Mouse (Mus musculus): Measurements from ENCODE around the gene Abtb1. TPM values are rescaled to one million over a fixed set of nuclear protein-coding genes. Genes with fewer than 3 reads are reported as not detected.

The Abtb1 gene
- polyA plus RNA-seq, 1 experiment from 2014 or later = 16.0 TPM

DNA sequence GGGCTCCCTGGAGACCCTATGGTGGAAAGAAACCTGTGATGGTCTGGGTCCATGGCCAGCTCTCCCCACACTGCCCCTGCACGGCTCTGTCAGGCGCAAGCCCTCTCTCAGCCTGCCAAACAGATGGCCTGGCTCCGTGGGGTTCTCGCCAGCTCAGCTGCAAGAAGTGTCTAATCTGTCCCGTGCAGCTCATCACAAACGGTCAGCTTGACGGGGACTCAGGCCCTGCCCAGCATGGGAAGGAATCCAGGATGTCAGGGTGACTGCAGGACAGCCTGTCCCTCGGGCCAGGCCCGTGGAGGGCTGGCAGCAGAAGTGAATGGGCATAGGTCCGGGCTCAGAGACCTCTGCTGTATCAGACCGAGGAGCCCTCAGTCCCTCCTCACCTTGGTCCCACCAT lies 19.9 kb downstream of the Abtb1 start:
- WGBS (ENCODE audit: insufficient replicate concordance) = 62% methylated on average over 11 of the region's 11 CpGs
- Histone ChIP-seq H3K4me2 (no peak overlapping the region), H3K4me1 (ENCODE audit: control insufficient read depth, insufficient read depth, low read length) (peaks cover 15% of the 10 kb centered on the region), H3K4me3 (ENCODE audit: low read depth, low read length) (no peak overlapping the region), H3K9me3 (replicated peaks; ENCODE audit: control insufficient read depth, low read length) (no peaks in the 10 kb centered on the region), H3K27me3 (ENCODE audit: control insufficient read depth, insufficient read depth, low read length) (no peaks in the 10 kb centered on the region), H3K27ac (ENCODE audit: low read depth, low read length) (no peak overlapping the region), H3K36me3 (ENCODE audit: control insufficient read depth, insufficient read depth, low read length) (no peaks in the 10 kb centered on the region), H3K9ac (ENCODE audit: low read depth, low read length) (no peak overlapping the region)
- ATAC-seq (replicated peaks; ENCODE audit: insufficient number of reproducible peaks, low FRiP score, low TSS enrichment) = no peak

DNA sequence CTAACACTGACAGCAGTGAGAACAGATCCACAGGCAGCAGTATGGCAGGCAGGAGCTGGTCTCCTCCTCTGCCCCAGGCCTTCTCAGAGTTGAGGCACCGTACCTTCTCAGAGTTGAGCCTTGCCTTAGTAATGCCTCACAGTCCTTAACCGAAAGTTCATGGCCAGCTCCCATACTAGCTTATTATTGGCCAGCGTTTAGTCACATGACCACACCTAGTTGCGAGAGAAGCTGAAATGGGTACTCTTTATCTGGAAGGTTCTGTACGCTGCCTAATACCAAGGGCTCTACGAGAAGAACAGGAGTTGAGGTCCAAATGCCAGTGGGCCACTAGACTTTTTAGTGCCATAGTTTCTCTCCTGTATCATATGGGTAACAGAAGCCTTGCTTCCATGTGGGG lies 20.5 kb downstream of the Abtb1 start:
- Histone ChIP-seq H3K27ac (ENCODE audit: low read depth, low read length) (no peak overlapping the region), H3K9me3 (replicated peaks; ENCODE audit: control insufficient read depth, low read length) (no peaks in the 10 kb centered on the region), H3K4me3 (ENCODE audit: low read depth, low read length) (no peak overlapping the region), H3K9ac (ENCODE audit: low read depth, low read length) (no peak overlapping the region), H3K4me2 (no peak overlapping the region), H3K27me3 (ENCODE audit: control insufficient read depth, insufficient read depth, low read length) (no peaks in the 10 kb centered on the region), H3K4me1 (ENCODE audit: control insufficient read depth, insufficient read depth, low read length) (peaks cover 10% of the 10 kb centered on the region), H3K36me3 (ENCODE audit: control insufficient read depth, insufficient read depth, low read length) (no peaks in the 10 kb centered on the region)
- 90% methylated on average over 6 of the region's 6 CpGs for WGBS (ENCODE audit: insufficient replicate concordance)
- no peak for ATAC-seq (replicated peaks; ENCODE audit: insufficient number of reproducible peaks, low FRiP score, low TSS enrichment)

DNA sequence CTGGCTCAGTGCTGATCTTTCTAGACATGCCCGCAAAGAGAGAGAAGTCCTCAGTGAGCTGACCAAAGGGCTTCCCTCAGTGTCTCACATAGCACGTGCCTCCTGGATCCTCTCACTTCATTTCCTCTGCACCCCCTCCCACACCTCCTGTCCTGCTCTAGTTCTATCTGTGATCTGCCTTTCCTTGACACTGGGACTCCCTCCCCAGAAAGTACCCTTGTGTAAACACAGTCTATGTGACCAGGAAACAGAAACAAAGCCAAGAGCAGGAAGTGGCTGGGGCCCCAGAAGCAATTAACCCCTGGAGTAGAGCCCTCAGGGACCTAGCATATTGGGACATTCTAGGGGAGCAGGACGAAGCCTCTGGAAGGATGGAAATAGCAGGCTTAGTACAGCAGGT lies 20.9 kb downstream of the Abtb1 start:
- Histone ChIP-seq H3K27ac (ENCODE audit: low read depth, low read length) (no peak overlapping the region), H3K9ac (ENCODE audit: low read depth, low read length) (no peak overlapping the region), H3K4me2 (no peak overlapping the region), H3K27me3 (ENCODE audit: control insufficient read depth, insufficient read depth, low read length) (no peaks in the 10 kb centered on the region), H3K4me3 (ENCODE audit: low read depth, low read length) (no peak overlapping the region), H3K4me1 (ENCODE audit: control insufficient read depth, insufficient read depth, low read length) (peaks cover 10% of the 10 kb centered on the region), H3K36me3 (ENCODE audit: control insufficient read depth, insufficient read depth, low read length) (no peaks in the 10 kb centered on the region), H3K9me3 (replicated peaks; ENCODE audit: control insufficient read depth, low read length) (no peaks in the 10 kb centered on the region)
- 29% methylated on average over 3 of the region's 3 CpGs for WGBS (ENCODE audit: insufficient replicate concordance)
- ATAC-seq (replicated peaks; ENCODE audit: insufficient number of reproducible peaks, low FRiP score, low TSS enrichment) = no peak

DNA sequence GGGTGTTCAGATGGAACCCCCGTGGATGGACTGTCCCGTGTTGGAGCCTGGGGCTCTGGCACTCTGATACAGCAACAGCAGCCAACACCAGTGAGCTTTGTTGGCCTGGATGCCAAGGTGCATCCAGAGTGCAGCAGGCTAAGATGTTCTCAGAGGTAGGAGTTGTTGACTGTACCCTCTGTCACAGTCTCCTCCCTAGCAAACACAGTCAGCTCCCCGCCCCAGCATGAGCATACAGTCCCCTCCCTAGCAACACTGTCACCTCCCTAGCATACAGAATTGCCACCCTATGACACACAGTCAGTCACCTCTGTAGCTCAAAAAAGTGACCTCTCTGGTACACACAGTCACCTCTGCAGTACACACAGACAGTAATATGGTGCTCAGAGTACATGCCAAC lies 24.9 kb downstream of the Abtb1 start:
- no peaks in the 10 kb centered on the region for H3K36me3 ChIP-seq (ENCODE audit: control insufficient read depth, insufficient read depth, low read length)
- no peak overlapping the region for H3K27ac ChIP-seq (ENCODE audit: low read depth, low read length)
- no peak overlapping the region for H3K4me3 ChIP-seq (ENCODE audit: low read depth, low read length)
- H3K9me3 ChIP-seq (replicated peaks; ENCODE audit: control insufficient read depth, low read length) = no peaks in the 10 kb centered on the region
- H3K27me3 ChIP-seq (ENCODE audit: control insufficient read depth, insufficient read depth, low read length) = no peaks in the 10 kb centered on the region
- WGBS (ENCODE audit: insufficient replicate concordance) = 83% methylated on average over 3 of the region's 3 CpGs
- H3K4me1 ChIP-seq (ENCODE audit: control insufficient read depth, insufficient read depth, low read length) = peaks cover 10% of the 10 kb centered on the region
- no peak overlapping the region for H3K4me2 ChIP-seq
- ATAC-seq (replicated peaks; ENCODE audit: insufficient number of reproducible peaks, low FRiP score, low TSS enrichment) = no peak
- H3K9ac ChIP-seq (ENCODE audit: low read depth, low read length) = no peak overlapping the region

DNA sequence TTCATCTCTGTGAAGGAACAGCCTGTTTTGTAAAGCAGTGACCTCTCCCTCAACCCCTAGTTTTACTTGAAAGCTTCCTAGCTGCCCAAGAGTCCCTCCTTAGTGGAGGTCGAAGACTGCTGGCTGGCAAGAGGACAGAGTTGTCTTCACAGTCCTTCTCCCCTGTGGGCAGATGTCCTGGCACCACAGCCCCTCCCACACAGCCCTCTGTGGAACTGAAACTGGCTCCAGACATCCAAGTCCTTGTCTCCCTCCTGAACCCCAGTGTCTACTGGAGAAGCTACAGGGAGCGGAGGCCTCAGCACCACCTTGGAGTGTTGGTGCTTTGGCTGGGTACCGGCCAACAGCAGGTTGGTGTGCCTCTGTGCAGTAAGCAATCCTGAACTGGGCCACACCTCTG lies 26.3 kb downstream of the Abtb1 start:
- no peak overlapping the region for H3K27ac ChIP-seq (ENCODE audit: low read depth, low read length)
- H3K4me2 ChIP-seq = no peak overlapping the region
- no peaks in the 10 kb centered on the region for H3K9me3 ChIP-seq (replicated peaks; ENCODE audit: control insufficient read depth, low read length)
- 0 out of 2 replicates have a peak, but pooled peaks cover 5% of the 10 kb centered on the region for H3K4me1 ChIP-seq (ENCODE audit: control insufficient read depth, insufficient read depth, low read length)
- H3K4me3 ChIP-seq (ENCODE audit: low read depth, low read length) = no peak overlapping the region
- 79% methylated on average over 3 of the region's 3 CpGs for WGBS (ENCODE audit: insufficient replicate concordance)
- H3K9ac ChIP-seq (ENCODE audit: low read depth, low read length) = no peak overlapping the region
- H3K36me3 ChIP-seq (ENCODE audit: control insufficient read depth, insufficient read depth, low read length) = no peaks in the 10 kb centered on the region
- no peak for ATAC-seq (replicated peaks; ENCODE audit: insufficient number of reproducible peaks, low FRiP score, low TSS enrichment)
- H3K27me3 ChIP-seq (ENCODE audit: control insufficient read depth, insufficient read depth, low read length) = no peaks in the 10 kb centered on the region

DNA sequence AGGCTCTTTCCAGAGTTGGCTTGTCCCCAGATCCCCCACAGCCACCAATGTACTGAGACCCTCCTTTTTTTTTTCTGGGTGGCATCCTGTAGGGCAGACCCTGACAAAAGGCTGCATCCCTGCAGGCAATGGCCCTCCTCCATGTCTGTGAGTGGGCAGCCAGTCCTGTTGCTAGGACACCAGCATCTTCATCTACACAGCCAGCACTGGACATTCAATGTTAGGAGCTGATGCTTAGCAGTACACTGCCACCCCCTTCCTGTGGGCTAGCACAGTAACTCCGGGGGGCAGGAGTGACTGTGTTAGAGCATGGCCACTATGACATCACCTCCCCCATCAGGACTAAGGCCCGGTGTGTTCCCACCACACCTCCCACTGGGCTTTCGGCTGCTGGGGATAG lies 26.7 kb downstream of the Abtb1 start:
- H3K4me3 ChIP-seq (ENCODE audit: low read depth, low read length) = no peak overlapping the region
- H3K36me3 ChIP-seq (ENCODE audit: control insufficient read depth, insufficient read depth, low read length) = no peaks in the 10 kb centered on the region
- no peak overlapping the region for H3K4me2 ChIP-seq
- no peak overlapping the region for H3K9ac ChIP-seq (ENCODE audit: low read depth, low read length)
- WGBS (ENCODE audit: insufficient replicate concordance) = 84% methylated on average over 3 of the region's 3 CpGs
- no peak for ATAC-seq (replicated peaks; ENCODE audit: insufficient number of reproducible peaks, low FRiP score, low TSS enrichment)
- no peaks in the 10 kb centered on the region for H3K27me3 ChIP-seq (ENCODE audit: control insufficient read depth, insufficient read depth, low read length)
- H3K27ac ChIP-seq (ENCODE audit: low read depth, low read length) = no peak overlapping the region
- H3K4me1 ChIP-seq (ENCODE audit: control insufficient read depth, insufficient read depth, low read length) = 0 out of 2 replicates have a peak, but pooled peaks cover 5% of the 10 kb centered on the region
- H3K9me3 ChIP-seq (replicated peaks; ENCODE audit: control insufficient read depth, low read length) = no peaks in the 10 kb centered on the region

DNA sequence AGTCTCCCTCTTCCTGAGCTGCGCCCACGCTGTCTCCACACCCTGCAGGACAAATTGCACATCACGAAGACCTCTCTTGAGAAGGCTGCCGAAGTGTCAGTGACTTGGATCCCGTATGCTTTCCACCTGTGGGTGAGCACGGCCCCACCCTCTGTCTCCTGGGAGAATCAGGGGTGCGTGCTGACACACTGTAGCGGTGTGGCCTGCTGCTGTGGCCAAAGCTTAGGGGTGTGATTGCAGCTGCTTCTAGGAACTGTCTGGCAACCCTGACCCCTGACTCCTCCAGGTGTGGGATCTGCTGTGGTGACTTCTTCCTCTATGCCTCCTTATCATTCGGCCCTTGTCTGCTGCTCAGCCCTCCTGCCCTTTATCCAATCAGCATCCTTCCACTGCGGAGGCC lies 28.0 kb downstream of the Abtb1 start:
- peaks cover 3% of the 10 kb centered on the region; the same call in 1 of the 2 replicates for H3K4me1 ChIP-seq (ENCODE audit: control insufficient read depth, insufficient read depth, low read length)
- no peak overlapping the region for H3K4me2 ChIP-seq
- H3K4me3 ChIP-seq (ENCODE audit: low read depth, low read length) = no peak overlapping the region
- no peaks in the 10 kb centered on the region for H3K27me3 ChIP-seq (ENCODE audit: control insufficient read depth, insufficient read depth, low read length)
- H3K9ac ChIP-seq (ENCODE audit: low read depth, low read length) = no peak overlapping the region
- no peak overlapping the region for H3K27ac ChIP-seq (ENCODE audit: low read depth, low read length)
- no peak for ATAC-seq (replicated peaks; ENCODE audit: insufficient number of reproducible peaks, low FRiP score, low TSS enrichment)
- WGBS (ENCODE audit: insufficient replicate concordance) = 72% methylated on average over 10 of the region's 10 CpGs
- no peaks in the 10 kb centered on the region for H3K36me3 ChIP-seq (ENCODE audit: control insufficient read depth, insufficient read depth, low read length)
- no peaks in the 10 kb centered on the region for H3K9me3 ChIP-seq (replicated peaks; ENCODE audit: control insufficient read depth, low read length)

DNA sequence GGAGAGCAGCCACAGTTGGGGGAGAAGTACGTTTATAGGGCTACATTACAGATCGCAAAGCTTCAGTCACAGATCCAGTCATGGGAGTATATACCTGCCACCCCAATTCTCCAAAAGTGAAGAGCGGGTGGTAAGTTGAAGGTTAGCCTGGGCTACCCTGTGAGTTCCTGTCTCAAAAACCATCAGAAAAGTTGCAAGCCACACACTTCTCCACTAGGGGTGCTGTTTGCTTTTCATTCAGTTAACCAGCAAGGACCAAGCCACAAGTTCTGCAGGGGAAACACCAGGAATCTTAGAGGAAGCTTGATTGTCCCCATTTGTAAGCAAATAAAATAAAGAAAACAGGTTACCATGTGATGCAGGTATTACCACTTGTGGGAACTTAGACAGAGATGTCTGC lies 28.9 kb downstream of the Abtb1 start:
- no peak overlapping the region for H3K4me2 ChIP-seq
- no peaks in the 10 kb centered on the region for H3K9me3 ChIP-seq (replicated peaks; ENCODE audit: control insufficient read depth, low read length)
- WGBS (ENCODE audit: insufficient replicate concordance) = 70% methylated on average over 3 of the region's 3 CpGs
- peaks cover 3% of the 10 kb centered on the region; the same call in 1 of the 2 replicates for H3K4me1 ChIP-seq (ENCODE audit: control insufficient read depth, insufficient read depth, low read length)
- no peak overlapping the region for H3K4me3 ChIP-seq (ENCODE audit: low read depth, low read length)
- no peaks in the 10 kb centered on the region for H3K36me3 ChIP-seq (ENCODE audit: control insufficient read depth, insufficient read depth, low read length)
- no peak overlapping the region for H3K9ac ChIP-seq (ENCODE audit: low read depth, low read length)
- H3K27ac ChIP-seq (ENCODE audit: low read depth, low read length) = no peak overlapping the region
- ATAC-seq (replicated peaks; ENCODE audit: insufficient number of reproducible peaks, low FRiP score, low TSS enrichment) = no peak
- no peaks in the 10 kb centered on the region for H3K27me3 ChIP-seq (ENCODE audit: control insufficient read depth, insufficient read depth, low read length)

DNA sequence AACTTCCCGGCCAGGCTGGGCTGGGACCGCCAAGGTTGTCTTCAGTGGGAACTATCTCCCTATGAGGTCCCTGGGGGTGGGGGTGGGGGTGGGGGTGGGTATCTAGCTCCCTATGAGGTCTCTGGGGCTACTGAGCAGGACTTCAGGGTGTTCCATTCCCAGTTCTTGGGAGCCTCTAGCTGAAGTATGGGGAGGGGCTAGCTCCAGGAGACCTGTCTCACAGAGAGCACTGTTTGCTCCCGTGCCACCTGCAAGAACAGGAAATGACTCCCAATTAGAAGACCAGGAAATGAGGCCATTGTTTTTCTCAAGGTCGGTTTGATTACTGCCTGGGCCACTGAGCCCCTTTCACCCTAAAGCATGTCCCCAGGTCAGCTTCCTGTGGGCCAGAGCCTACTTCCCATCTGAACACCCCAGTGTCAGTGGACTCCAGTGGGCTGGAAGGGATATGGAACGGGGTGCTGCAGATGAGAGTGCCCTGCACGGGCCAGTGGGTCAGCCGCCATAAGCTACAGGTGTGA lies 29.8 kb downstream of the Abtb1 start:
- ATAC-seq (replicated peaks; ENCODE audit: insufficient number of reproducible peaks, low FRiP score, low TSS enrichment) = no peak
- no peaks in the 10 kb centered on the region for H3K9me3 ChIP-seq (replicated peaks; ENCODE audit: control insufficient read depth, low read length)
- no peak overlapping the region for H3K27ac ChIP-seq (ENCODE audit: low read depth, low read length)
- peaks cover 3% of the 10 kb centered on the region; the same call in 1 of the 2 replicates for H3K4me1 ChIP-seq (ENCODE audit: control insufficient read depth, insufficient read depth, low read length)
- no peaks in the 10 kb centered on the region for H3K36me3 ChIP-seq (ENCODE audit: control insufficient read depth, insufficient read depth, low read length)
- 52% methylated on average over 7 of the region's 7 CpGs for WGBS (ENCODE audit: insufficient replicate concordance)
- H3K27me3 ChIP-seq (ENCODE audit: control insufficient read depth, insufficient read depth, low read length) = no peaks in the 10 kb centered on the region
- H3K4me2 ChIP-seq = no peak overlapping the region
- no peak overlapping the region for H3K9ac ChIP-seq (ENCODE audit: low read depth, low read length)
- H3K4me3 ChIP-seq (ENCODE audit: low read depth, low read length) = no peak overlapping the region
